Mouse (Mus musculus): Measurements from ENCODE around the gene Tspo. TPM values are rescaled to one million over a fixed set of nuclear protein-coding genes. Genes with fewer than 3 reads are reported as not detected.
A peak's percentile ranks its signal among the peaks of the same experiment; 100 is the strongest.

Tspo gene
- polyA plus RNA-seq, 1 experiment from 2014 or later = 202 TPM

DNA sequence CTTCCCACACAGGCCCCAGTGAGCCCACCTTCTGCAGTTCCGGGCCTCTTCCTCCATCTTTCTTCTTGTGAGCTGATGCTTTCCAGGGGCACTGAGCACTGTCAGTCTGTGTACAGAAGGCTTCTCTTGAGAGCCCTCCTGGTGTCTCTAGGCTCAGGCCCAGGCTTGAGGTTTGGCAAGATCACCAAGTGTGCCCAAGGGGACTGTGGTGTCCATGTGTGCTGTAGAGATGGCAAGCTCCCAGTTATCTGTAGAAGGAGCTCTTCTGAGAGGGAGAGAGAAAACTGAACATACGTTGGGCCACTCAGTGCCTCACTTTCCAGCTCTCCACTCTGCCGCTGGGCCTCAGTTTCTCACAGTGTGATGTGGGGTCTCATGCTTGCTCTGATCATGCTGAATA, 4.3 kb downstream of the Tspo start:
- peaks cover 14% of the 10 kb centered on the region for H3K36me3 ChIP-seq (replicated peaks)
- no peaks in the 10 kb centered on the region for H3K9me3 ChIP-seq (replicated peaks)
- 0 out of 2 replicates have a peak overlapping the region, but pooled peaks have one; percentile 1 for H3K9ac ChIP-seq
- peaks cover 71% of the 10 kb centered on the region for H3K4me1 ChIP-seq (replicated peaks)
- H3K4me2 ChIP-seq = no peak overlapping the region
- no peak overlapping the region for H3K4me3 ChIP-seq (replicated peaks)
- H3K27me3 ChIP-seq = no peaks in the 10 kb centered on the region
- H3K27ac ChIP-seq (replicated peaks) = peak overlapping the region; percentile 16; the same call in 1 of the 2 replicates
- 76% methylated on average over 3 of the region's 3 CpGs for WGBS (ENCODE audit: insufficient replicate concordance)
- no peak for ATAC-seq (ENCODE audit: insufficient read depth)

DNA sequence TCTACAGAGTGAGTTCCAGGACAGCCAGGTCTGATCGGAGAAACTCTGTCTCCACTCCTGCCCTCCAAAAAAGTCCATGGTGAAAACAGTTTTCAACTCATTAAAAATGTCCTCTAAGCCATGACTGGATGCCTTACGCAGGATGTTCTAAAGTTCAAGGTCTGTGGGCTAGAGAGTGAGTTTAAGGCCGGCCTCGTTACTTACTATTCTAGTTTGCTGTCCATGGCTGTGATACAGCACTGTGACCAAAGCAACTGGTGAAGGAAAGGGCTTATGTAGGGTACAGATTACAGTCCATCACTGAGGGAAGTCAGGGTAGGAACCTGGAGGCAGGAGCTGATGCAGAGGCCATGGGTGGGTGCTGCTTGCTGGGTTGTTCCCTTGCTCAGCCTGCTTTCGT, 5.2 kb downstream of the Tspo start:
- Histone ChIP-seq H3K9ac (no peak overlapping the region), H3K4me1 (replicated peaks) (peaks cover 64% of the 10 kb centered on the region), H3K36me3 (replicated peaks) (peaks cover 19% of the 10 kb centered on the region), H3K27me3 (no peaks in the 10 kb centered on the region), H3K4me3 (replicated peaks) (no peak overlapping the region), H3K9me3 (replicated peaks) (no peaks in the 10 kb centered on the region), H3K4me2 (no peak overlapping the region), H3K27ac (replicated peaks) (no peak overlapping the region)
- no peak for ATAC-seq (ENCODE audit: insufficient read depth)
- WGBS (ENCODE audit: insufficient replicate concordance) = 86% methylated on average over 5 of the region's 5 CpGs

DNA sequence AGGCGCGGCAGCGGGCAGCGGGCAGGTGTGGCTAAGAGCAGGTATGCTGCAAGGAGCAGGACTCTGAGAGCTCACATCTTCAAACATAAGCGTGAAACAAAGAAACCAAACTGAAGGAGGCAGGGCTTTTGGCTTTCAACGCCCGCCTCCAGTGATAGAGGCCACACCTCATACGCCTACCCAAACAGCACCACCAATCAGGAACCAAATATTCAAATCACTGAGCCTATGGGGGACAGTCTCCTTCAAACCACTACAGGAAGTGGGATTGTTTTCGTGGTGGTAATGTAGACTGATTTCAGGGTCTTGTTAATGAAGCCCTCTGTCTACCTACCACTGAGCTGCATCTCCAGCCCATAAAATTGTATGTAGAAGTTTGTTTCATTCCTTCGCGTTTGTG, 6.3 kb downstream of the Tspo start:
- Histone ChIP-seq H3K4me1 (replicated peaks) (peaks cover 54% of the 10 kb centered on the region), H3K9me3 (replicated peaks) (no peaks in the 10 kb centered on the region), H3K27ac (replicated peaks) (no peak overlapping the region), H3K27me3 (no peaks in the 10 kb centered on the region), H3K4me3 (replicated peaks) (no peak overlapping the region), H3K36me3 (replicated peaks) (peaks cover 30% of the 10 kb centered on the region), H3K4me2 (no peak overlapping the region), H3K9ac (no peak overlapping the region)
- no peak for ATAC-seq (ENCODE audit: insufficient read depth)
- WGBS (ENCODE audit: insufficient replicate concordance) = 63% methylated on average over 11 of the region's 11 CpGs

DNA sequence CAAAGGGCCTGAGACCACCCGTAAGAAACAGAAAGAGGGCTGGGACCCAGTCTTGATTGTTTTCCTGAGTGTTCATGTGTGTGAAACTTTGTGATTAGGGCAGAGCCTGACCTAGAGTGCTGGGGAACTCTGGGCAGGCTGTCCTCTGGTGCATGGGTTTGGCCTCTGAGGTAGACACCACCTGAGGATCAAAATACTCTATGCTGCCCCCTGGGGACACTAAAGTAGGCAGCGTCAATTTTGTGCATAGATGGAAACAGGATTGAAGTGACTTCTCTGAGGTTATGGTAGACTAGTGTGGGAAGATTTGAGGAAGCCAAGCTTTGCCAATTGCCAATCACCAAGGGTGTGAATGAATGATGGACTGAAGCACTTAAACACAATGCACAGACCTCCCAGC, 7.2 kb downstream of the Tspo start:
- Histone ChIP-seq H3K27ac (replicated peaks) (no peak overlapping the region), H3K27me3 (no peaks in the 10 kb centered on the region), H3K4me2 (no peak overlapping the region), H3K36me3 (replicated peaks) (peaks cover 40% of the 10 kb centered on the region), H3K9ac (no peak overlapping the region), H3K4me3 (replicated peaks) (no peak overlapping the region), H3K4me1 (replicated peaks) (peaks cover 44% of the 10 kb centered on the region), H3K9me3 (replicated peaks) (no peaks in the 10 kb centered on the region)
- no peak for ATAC-seq (ENCODE audit: insufficient read depth)
- WGBS (ENCODE audit: insufficient replicate concordance) = 60% methylated on average over 2 of the region's 2 CpGs

DNA sequence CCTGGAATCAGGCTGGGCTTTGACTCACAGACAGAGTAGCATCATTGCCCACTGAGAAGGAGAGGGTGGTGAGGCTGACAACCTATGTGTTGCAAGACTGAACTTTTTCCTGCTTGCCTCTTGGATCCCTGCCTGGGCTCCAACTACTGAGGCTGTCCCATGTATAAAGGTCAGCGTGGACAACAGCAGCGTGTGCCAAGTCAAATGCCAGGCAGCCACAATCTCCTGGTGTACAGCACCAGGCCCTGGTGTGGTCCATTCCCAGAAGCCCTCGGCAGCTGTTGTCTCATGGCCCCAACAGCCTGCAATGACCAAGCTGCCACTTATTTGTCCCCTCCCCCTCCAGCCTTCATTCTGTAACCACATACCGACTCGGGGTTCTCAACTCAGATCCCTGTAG, 8.2 kb downstream of the Tspo start:
- Histone ChIP-seq H3K27ac (replicated peaks) (0 out of 2 replicates have a peak overlapping the region, but pooled peaks have one; percentile 6), H3K36me3 (replicated peaks) (peaks cover 50% of the 10 kb centered on the region), H3K4me2 (no peak overlapping the region), H3K9ac (no peak overlapping the region), H3K9me3 (replicated peaks) (no peaks in the 10 kb centered on the region), H3K4me1 (replicated peaks) (peaks cover 35% of the 10 kb centered on the region), H3K4me3 (replicated peaks) (no peak overlapping the region), H3K27me3 (no peaks in the 10 kb centered on the region)
- no peak for ATAC-seq (ENCODE audit: insufficient read depth)
- WGBS (ENCODE audit: insufficient replicate concordance) = 73% methylated on average over 5 of the region's 5 CpGs

DNA sequence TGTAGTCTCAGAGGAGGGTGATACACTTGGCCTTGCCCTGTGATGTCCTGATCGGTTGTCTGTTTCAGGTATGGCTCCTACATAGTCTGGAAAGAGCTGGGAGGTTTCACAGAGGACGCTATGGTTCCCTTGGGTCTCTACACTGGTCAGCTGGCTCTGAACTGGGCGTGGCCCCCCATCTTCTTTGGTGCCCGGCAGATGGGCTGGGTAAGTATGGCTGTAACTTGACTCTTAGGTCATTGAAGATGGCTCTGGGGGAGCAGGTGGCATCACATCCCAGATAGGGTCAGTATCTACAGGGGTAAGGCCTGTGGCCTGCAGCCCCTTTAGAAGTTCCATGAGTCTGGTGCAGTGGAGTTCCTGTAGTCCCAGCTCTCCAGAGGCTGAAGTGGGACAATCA, 8.7 kb downstream of the Tspo start:
- no peak for ATAC-seq (ENCODE audit: insufficient read depth)
- Histone ChIP-seq H3K36me3 (replicated peaks) (peaks cover 55% of the 10 kb centered on the region), H3K9me3 (replicated peaks) (no peaks in the 10 kb centered on the region), H3K27me3 (no peaks in the 10 kb centered on the region), H3K27ac (replicated peaks) (no peak overlapping the region), H3K4me1 (replicated peaks) (peaks cover 30% of the 10 kb centered on the region), H3K9ac (no peak overlapping the region), H3K4me3 (replicated peaks) (no peak overlapping the region), H3K4me2 (no peak overlapping the region)
- WGBS (ENCODE audit: insufficient replicate concordance) = 75% methylated on average over 4 of the region's 4 CpGs

DNA sequence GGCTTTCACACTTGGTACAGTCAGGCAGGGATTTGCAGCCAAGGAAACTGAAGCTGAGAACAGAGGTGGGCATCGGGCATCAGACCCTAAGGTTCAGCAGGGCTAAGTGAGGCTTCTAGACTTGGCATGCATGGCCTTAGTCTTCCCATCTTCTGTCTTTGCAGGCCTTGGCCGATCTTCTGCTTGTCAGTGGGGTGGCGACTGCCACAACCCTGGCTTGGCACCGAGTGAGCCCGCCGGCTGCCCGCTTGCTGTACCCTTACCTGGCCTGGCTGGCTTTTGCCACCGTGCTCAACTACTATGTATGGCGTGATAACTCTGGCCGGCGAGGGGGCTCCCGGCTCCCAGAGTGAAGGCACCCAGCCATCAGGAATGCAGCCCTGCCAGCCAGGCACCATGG, 10.2 kb downstream of the Tspo start:
- Histone ChIP-seq H3K4me2 (no peak overlapping the region), H3K36me3 (replicated peaks) (peaks cover 69% of the 10 kb centered on the region), H3K4me3 (replicated peaks) (no peak overlapping the region), H3K27me3 (no peaks in the 10 kb centered on the region), H3K27ac (replicated peaks) (no peak overlapping the region), H3K9me3 (replicated peaks) (no peaks in the 10 kb centered on the region), H3K9ac (no peak overlapping the region), H3K4me1 (replicated peaks) (peaks cover 16% of the 10 kb centered on the region)
- WGBS (ENCODE audit: insufficient replicate concordance) = 92% methylated on average over 12 of the region's 12 CpGs
- ATAC-seq (ENCODE audit: insufficient read depth) = no peak

DNA sequence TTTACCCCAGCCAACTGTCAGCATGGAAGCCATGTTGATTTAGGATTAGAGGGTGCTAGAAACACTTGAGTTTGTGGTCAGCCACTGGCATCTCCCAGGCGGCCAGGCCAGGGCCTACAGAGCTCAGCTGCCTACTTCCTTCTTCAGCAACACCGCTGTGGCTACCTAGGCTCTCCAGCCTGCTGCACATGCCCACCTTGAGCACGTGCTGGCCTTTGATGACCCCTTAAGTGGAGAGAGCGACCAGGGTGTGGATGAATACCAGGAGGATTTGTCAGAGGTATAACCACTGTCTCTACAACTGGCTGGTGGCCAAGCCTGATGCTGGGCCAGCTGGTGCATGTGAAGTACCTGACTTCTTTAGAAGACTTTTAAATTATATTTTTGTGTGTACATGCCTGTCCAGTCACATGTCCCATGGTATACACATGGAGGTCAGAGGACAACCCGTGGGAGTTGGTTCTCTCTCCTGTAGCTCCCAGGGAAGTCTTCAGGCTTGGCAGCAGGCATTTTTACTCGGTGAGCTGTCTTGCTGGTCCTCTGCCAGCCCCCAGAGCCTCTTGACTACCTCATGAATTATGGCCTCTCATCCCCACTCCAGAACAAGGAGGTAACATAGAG, 11.4 kb downstream of the Tspo start:
- H3K9ac ChIP-seq = no peak overlapping the region
- H3K9me3 ChIP-seq (replicated peaks) = no peaks in the 10 kb centered on the region
- no peak for ATAC-seq (ENCODE audit: insufficient read depth)
- H3K4me1 ChIP-seq (replicated peaks) = peaks cover 4% of the 10 kb centered on the region; the same call in 1 of the 2 replicates
- H3K36me3 ChIP-seq (replicated peaks) = peaks cover 82% of the 10 kb centered on the region
- WGBS (ENCODE audit: insufficient replicate concordance) = 72% methylated on average over 6 of the region's 6 CpGs
- H3K4me2 ChIP-seq = no peak overlapping the region
- H3K27me3 ChIP-seq = no peaks in the 10 kb centered on the region
- no peak overlapping the region for H3K27ac ChIP-seq (replicated peaks)
- H3K4me3 ChIP-seq (replicated peaks) = no peak overlapping the region

DNA sequence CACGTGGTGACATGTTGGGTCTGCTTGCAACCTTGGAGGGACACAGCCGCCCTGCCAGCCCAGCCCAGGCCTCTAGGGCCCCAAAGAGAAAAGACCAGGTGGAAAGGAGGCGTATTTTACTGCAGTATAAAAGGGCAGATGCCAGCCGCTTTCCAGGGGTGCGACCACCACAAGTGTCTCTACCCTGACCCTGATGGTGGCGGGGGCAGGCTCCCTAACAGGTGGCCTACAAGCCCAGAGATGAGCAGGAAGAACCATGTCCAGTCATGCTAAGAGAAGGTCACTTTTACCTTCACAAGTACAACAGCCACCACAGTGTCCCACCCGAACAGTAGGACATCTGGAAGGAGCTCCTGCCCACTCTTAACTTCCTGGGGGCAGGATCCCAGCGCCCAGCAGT, 12.2 kb downstream of the Tspo start:
- H3K4me2 ChIP-seq = no peak overlapping the region
- no peaks in the 10 kb centered on the region; the same call in 1 of the 2 replicates for H3K4me1 ChIP-seq (replicated peaks)
- H3K9me3 ChIP-seq (replicated peaks) = no peaks in the 10 kb centered on the region
- no peak overlapping the region for H3K9ac ChIP-seq
- peaks cover 89% of the 10 kb centered on the region for H3K36me3 ChIP-seq (replicated peaks)
- no peaks in the 10 kb centered on the region for H3K27me3 ChIP-seq
- 82% methylated on average over 8 of the region's 8 CpGs for WGBS (ENCODE audit: insufficient replicate concordance)
- H3K27ac ChIP-seq (replicated peaks) = no peak overlapping the region
- no peak overlapping the region for H3K4me3 ChIP-seq (replicated peaks)
- ATAC-seq (ENCODE audit: insufficient read depth) = no peak

DNA sequence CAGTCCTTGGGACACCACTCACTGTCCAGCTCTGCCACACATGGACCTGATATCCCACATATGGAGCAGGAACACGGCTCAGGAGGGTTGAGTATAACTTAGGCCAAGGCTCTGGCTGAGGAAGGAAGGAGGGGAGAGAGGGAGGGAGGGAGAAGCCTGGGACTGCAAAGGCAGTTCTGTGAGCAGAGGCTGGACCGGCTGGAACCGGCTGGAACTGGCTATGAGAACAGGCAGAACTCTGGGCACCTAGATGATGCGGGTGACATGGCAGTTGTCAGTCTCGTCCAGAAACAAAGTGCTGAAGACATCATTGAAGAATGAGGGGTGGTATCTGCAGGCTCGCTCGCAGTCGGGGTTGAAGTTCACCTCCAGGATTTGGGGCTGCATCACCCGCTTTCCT, 13.3 kb downstream of the Tspo start:
- 85% methylated on average over 9 of the region's 9 CpGs for WGBS (ENCODE audit: insufficient replicate concordance)
- no peak for ATAC-seq (ENCODE audit: insufficient read depth)
- Histone ChIP-seq H3K9ac (no peak overlapping the region), H3K9me3 (replicated peaks) (no peaks in the 10 kb centered on the region), H3K4me1 (replicated peaks) (no peaks in the 10 kb centered on the region; the same call in 1 of the 2 replicates), H3K27ac (replicated peaks) (no peak overlapping the region), H3K27me3 (no peaks in the 10 kb centered on the region), H3K36me3 (replicated peaks) (peaks cover 96% of the 10 kb centered on the region), H3K4me2 (no peak overlapping the region), H3K4me3 (replicated peaks) (no peak overlapping the region)

DNA sequence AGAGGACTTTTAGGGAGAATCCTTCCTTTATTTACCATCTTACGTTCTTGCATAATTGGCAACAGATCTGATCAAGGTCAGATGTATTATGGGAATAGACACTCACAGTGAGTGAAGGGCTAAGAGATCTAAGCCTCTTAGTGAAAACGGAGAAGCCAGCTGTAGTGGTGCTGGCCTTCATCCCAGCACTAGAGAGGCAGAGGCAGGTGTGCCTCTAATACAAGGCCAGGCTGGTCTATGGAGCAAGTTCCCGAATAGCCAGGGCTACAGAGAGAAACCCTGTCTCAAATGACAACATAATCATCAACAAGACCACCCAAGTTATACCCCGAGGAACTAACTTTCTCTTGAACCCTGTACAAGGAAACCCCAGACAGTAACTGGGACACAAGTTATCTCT, 19.5 kb downstream of the Tspo start:
- H3K4me3 ChIP-seq (replicated peaks) = no peak overlapping the region
- peak overlapping the region; percentile 74; the same call in 1 of the 2 replicates for H3K27ac ChIP-seq (replicated peaks)
- 86% methylated on average over 4 of the region's 4 CpGs for WGBS (ENCODE audit: insufficient replicate concordance)
- H3K9ac ChIP-seq = no peak overlapping the region
- no peaks in the 10 kb centered on the region for H3K9me3 ChIP-seq (replicated peaks)
- H3K4me1 ChIP-seq (replicated peaks) = peaks cover 21% of the 10 kb centered on the region
- no peaks in the 10 kb centered on the region for H3K27me3 ChIP-seq
- ATAC-seq (ENCODE audit: insufficient read depth) = no peak
- peaks cover 99% of the 10 kb centered on the region for H3K36me3 ChIP-seq (replicated peaks)
- H3K4me2 ChIP-seq = no peak overlapping the region; the same call in 1 of the 2 replicates

All from liver, embryonic 15.5 days (tissue).